Mouse (Mus musculus) liver, embryonic 12.5 days (tissue): ENCODE measurements around the gene Pcsk2. TPM values are rescaled to one million over a fixed set of nuclear protein-coding genes. Genes with fewer than 3 reads are reported as not detected.

Experiments used
- ATAC-seq: fragments of 200-750 bp; cut with Nextera tagmentation; 2 replicates; pipeline ENCODE4 v1.8.0; 2017; ENCODE audit warnings: moderate number of reproducible peaks, mild to moderate bottlenecking, moderate library complexity
- H3K27ac ChIP-seq: fragments of 300-500 bp; sonication (generic); 2 replicates; pipeline ENCODE4 v1.5.1; 2016; ENCODE audit warnings: mild to moderate bottlenecking
- H3K27me3 ChIP-seq: fragments of 300-500 bp; sonication (generic); replicated peaks from 2 replicates; pipeline ENCODE4 v1.6.1; 2016; ENCODE audit warnings: mild to moderate bottlenecking, moderate library complexity
- H3K36me3 ChIP-seq: fragments of 300-500 bp; sonication (generic); 2 replicates; pipeline ENCODE4 v1.6.1; 2016; ENCODE audit warnings: mild to moderate bottlenecking, moderate library complexity
- H3K4me1 ChIP-seq: fragments of 300-500 bp; sonication (generic); 2 replicates; pipeline ENCODE4 v1.6.1; 2016
- H3K4me2 ChIP-seq: fragments of 300-500 bp; sonication (generic); 2 replicates; pipeline ENCODE4 v1.6.1; 2016; ENCODE audit warnings: mild to moderate bottlenecking, moderate library complexity
- H3K4me3 ChIP-seq: fragments of 300-500 bp; sonication (generic); 2 replicates; pipeline ENCODE4 v1.5.1; 2016; ENCODE audit warnings: mild to moderate bottlenecking, moderate library complexity
- H3K9ac ChIP-seq: fragments of 300-500 bp; sonication (generic); 2 replicates; pipeline ENCODE4 v1.6.1; 2016; ENCODE audit warnings: mild to moderate bottlenecking, moderate library complexity
- H3K9me3 ChIP-seq: fragments of 300-500 bp; sonication (generic); replicated peaks from 2 replicates; pipeline ENCODE4 v1.6.1; 2016; ENCODE audit warnings: mild to moderate bottlenecking, moderate library complexity
- WGBS: fragments of 180-500 bp; shearing (Covaris S2); methylation state at CpG from one replicate; pipeline ENCODE4 v1.1.7; 2016; ENCODE audit not compliant: insufficient replicate concordance; 5-methylcytosine and 5-hydroxymethylcytosine counted together
- polyA plus RNA-seq: library from polyadenylated mRNA; unstranded; fragments of >200 nt; fragmentation: Nextera tagmentation; extraction: Ambion mirVana; gene quantifications from 2 replicates; pipeline ENCODE4 v1.2.1, GENCODE M21; 2016

The Pcsk2 gene
- polyA plus RNA-seq, 1 experiment from 2014 or later: 0.07 TPM

DNA sequence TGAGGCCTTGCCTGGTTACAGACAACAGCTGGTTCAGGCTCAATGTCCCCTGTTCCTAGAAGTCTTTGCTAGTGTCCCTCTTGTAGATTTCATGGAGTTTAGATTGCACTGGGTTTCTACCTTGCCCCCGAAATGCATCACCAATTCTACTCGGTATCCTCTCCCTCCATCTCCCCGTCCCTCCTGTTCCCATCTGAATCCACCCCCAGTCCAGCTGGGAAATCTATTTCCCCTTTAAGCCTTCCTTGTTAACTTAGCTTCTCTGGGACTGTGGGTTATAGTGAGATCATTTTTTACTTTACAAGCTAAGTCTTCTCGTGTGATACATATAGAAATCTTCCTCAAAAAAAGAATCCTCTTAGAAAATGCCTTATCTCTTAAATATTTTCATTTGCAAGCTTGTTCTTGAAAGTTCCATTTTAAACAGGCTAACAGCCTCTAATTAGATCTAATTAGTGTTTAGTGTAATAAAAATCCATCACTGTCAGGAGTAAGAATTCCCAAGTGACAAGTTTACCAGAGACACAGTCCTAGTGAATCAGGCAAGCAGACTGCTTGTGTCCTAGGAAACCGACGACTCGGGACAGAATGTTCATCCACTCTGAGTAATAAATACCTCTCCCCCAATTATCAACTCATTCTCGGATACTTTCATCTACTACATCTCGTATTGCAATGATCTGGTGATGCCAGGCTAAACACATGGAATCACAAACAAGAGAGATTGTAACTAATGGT lies 206.3 kb downstream of the Pcsk2 start:
- no peaks in the 10 kb centered on the region for H3K36me3 ChIP-seq
- H3K27ac ChIP-seq: no peak overlapping the region
- H3K9ac ChIP-seq: no peak overlapping the region
- 66% methylated on average over 9 of the region's 9 CpGs for WGBS
- no peak overlapping the region for H3K4me2 ChIP-seq
- H3K4me1 ChIP-seq: no peaks in the 10 kb centered on the region
- H3K9me3 ChIP-seq: no peaks in the 10 kb centered on the region
- ATAC-seq: no peak
- no peak overlapping the region for H3K4me3 ChIP-seq
- no peaks in the 10 kb centered on the region for H3K27me3 ChIP-seq

DNA sequence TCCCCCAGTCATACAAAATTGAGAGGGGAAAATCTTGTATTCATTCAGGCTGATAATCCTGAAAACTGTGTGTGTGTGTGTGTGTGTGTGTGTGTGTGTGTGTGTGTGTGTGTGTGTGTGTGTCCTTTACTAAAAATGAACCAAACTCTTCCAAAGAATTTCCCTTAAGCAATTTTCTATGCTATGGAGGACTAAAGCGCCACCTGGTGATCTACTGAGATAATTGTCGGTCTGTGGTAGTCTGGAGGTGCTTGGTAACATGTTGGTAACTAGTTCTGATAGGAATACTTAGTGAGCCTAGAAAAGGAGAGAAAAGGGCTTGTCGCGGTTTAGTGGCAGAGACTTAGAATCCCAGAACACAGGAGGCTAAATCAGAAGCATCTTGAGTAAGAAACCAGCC lies 230.5 kb downstream of the Pcsk2 start:
- H3K4me2 ChIP-seq: no peak overlapping the region
- no peak for ATAC-seq
- no peak overlapping the region for H3K4me3 ChIP-seq

GRCm38 (mm10) chr2:143780310-143780709 lies 234.4 kb downstream of the Pcsk2 start:
- Histone ChIP-seq H3K4me3 (no peak overlapping the region), H3K27me3 (no peaks in the 10 kb centered on the region), H3K9me3 (no peaks in the 10 kb centered on the region), H3K9ac (no peak overlapping the region), H3K27ac (no peak overlapping the region), H3K36me3 (no peaks in the 10 kb centered on the region), H3K4me1 (no peaks in the 10 kb centered on the region), H3K4me2 (no peak overlapping the region)
- no peak for ATAC-seq
- WGBS: 54% methylated on average over 2 of the region's 2 CpGs

More for the DNA sequence above, 230.5 kb downstream of the Pcsk2 start:
- no peaks in the 10 kb centered on the region for H3K9me3 ChIP-seq
- 7% methylated on average over 4 of the region's 4 CpGs for WGBS
- H3K27ac ChIP-seq: no peak overlapping the region
- H3K4me1 ChIP-seq: no peaks in the 10 kb centered on the region
- no peaks in the 10 kb centered on the region for H3K27me3 ChIP-seq
- H3K9ac ChIP-seq: no peak overlapping the region
- H3K36me3 ChIP-seq: no peaks in the 10 kb centered on the region

GRCm38 (mm10) chr2:143789911-143790310 lies 244.0 kb downstream of the Pcsk2 start:
- H3K9ac ChIP-seq: no peak overlapping the region
- ATAC-seq: no peak
- no peaks in the 10 kb centered on the region for H3K27me3 ChIP-seq
- 65% methylated on average over 5 of the region's 5 CpGs for WGBS
- no peaks in the 10 kb centered on the region for H3K36me3 ChIP-seq
- H3K27ac ChIP-seq: no peak overlapping the region
- no peaks in the 10 kb centered on the region for H3K4me1 ChIP-seq
- no peak overlapping the region for H3K4me2 ChIP-seq
- H3K9me3 ChIP-seq: no peaks in the 10 kb centered on the region
- no peak overlapping the region for H3K4me3 ChIP-seq

DNA sequence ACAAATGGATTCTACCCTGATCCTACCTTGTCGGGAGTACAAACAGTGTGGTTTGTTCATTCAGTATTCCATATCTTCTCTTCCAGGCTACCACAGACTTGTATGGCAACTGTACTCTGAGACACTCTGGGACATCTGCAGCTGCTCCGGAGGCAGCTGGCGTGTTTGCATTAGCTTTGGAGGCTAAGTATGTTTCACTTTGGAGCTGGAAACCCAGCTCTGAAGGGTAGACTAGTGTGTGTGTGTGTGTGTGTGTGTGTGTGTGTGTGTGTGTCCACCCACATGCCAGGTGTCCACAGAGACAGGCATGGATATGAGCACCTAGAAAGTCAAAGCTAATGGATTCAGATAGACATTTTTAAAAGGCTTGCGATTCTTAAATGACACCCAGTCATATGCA lies 249.9 kb downstream of the Pcsk2 start:
- 77% methylated on average over 4 of the region's 4 CpGs for WGBS
- H3K4me2 ChIP-seq: no peak overlapping the region
- H3K9me3 ChIP-seq: no peaks in the 10 kb centered on the region
- H3K27me3 ChIP-seq: no peaks in the 10 kb centered on the region
- no peak overlapping the region for H3K27ac ChIP-seq
- H3K36me3 ChIP-seq: no peaks in the 10 kb centered on the region
- H3K4me3 ChIP-seq: no peak overlapping the region
- ATAC-seq: no peak
- H3K9ac ChIP-seq: no peak overlapping the region
- no peaks in the 10 kb centered on the region for H3K4me1 ChIP-seq

- Histone ChIP-seq H3K36me3 (no peaks in the 10 kb centered on the region), H3K27ac (no peak overlapping the region), H3K9me3 (no peaks in the 10 kb centered on the region), H3K27me3 (no peaks in the 10 kb centered on the region), H3K4me3 (no peak overlapping the region), H3K4me2 (no peak overlapping the region), H3K4me1 (no peaks in the 10 kb centered on the region), H3K9ac (no peak overlapping the region)
- WGBS: 52% methylated on average over 4 of the region's 4 CpGs
- no peak for ATAC-seq
Measured at GRCm38 (mm10) chr2:143796335-143797013, 250.5 kb downstream of the Pcsk2 start.

DNA sequence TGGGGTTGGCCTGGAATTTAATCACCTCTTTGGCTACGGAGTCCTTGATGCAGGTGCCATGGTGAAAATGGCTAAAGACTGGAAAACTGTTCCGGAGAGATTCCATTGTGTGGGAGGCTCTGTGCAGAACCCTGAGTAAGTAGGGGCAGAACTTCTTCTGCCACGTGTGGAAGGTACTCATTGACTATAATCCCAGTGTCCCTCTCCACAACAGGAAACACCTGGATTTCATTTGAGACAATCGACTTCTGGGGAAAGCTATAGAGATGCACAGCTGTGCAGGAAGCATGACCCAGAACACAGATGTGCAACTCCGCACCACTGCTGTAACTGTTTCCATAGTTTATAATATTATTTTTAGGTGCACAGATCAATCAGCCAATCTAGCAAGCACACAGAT lies 255.1 kb downstream of the Pcsk2 start:
- H3K9ac ChIP-seq: no peak overlapping the region
- no peaks in the 10 kb centered on the region for H3K4me1 ChIP-seq
- ATAC-seq: no peak
- H3K9me3 ChIP-seq: no peaks in the 10 kb centered on the region
- no peak overlapping the region for H3K4me2 ChIP-seq
- no peaks in the 10 kb centered on the region for H3K27me3 ChIP-seq
- H3K27ac ChIP-seq: no peak overlapping the region
- WGBS: 67% methylated on average over 5 of the region's 5 CpGs
- no peak overlapping the region for H3K4me3 ChIP-seq
- no peaks in the 10 kb centered on the region for H3K36me3 ChIP-seq

GRCm38 (mm10) chr2:143806140-143806923 lies 260.4 kb downstream of the Pcsk2 start:
- Histone ChIP-seq H3K9ac (no peak overlapping the region), H3K4me3 (no peak overlapping the region), H3K4me2 (no peak overlapping the region), H3K9me3 (no peaks in the 10 kb centered on the region), H3K27me3 (no peaks in the 10 kb centered on the region), H3K4me1 (no peaks in the 10 kb centered on the region), H3K36me3 (no peaks in the 10 kb centered on the region), H3K27ac (no peak overlapping the region)
- 60% methylated on average over 15 of the region's 15 CpGs for WGBS
- ATAC-seq: no peak

DNA sequence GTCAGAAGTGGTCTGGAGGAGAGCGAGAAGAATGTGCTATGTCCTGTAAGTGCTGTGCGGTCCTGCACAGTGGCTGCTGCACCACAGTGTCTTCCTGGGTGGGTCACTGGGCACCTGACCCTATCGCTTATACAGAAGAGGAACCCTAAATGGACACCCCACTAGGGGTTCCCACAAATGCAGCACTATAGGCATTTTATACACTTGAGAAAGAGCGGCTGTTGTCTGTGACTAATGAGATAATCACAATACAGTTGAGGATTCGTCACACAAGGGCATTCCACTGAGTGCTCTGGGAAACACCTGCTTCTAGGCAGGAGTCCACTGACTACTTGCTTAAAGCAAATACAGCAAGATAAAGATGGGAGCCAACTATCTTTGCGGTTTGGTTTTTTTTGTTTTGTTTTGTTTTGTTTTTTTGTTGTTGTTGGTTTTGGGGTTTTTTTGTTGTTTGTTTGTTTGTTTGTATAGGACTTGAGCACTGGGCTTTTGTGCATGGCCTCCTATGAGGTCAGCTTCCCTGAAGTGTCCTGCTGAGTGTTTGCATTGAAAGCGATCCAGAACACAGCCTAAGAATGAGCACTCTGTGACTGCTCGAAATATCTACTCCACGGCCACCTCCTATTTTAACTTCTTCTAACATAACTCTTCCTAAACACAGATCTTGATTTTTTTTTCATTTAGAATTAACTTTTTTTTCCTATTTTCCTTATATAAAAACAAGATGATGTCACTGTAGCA lies 261.1 kb downstream of the Pcsk2 start:
- no peak for ATAC-seq
- Histone ChIP-seq H3K27me3 (no peaks in the 10 kb centered on the region), H3K4me2 (no peak overlapping the region), H3K9me3 (no peaks in the 10 kb centered on the region), H3K4me1 (no peaks in the 10 kb centered on the region), H3K27ac (no peak overlapping the region), H3K9ac (no peak overlapping the region), H3K36me3 (no peaks in the 10 kb centered on the region), H3K4me3 (no peak overlapping the region)
- 69% methylated on average over 9 of the region's 9 CpGs for WGBS

GRCm38 (mm10) chr2:143808789-143809188 lies 262.8 kb downstream of the Pcsk2 start:
- ATAC-seq: no peak
- no peaks in the 10 kb centered on the region for H3K4me1 ChIP-seq
- H3K4me2 ChIP-seq: no peak overlapping the region
- no peak overlapping the region for H3K27ac ChIP-seq
- WGBS: 54% methylated on average over 5 of the region's 5 CpGs
- no peaks in the 10 kb centered on the region for H3K36me3 ChIP-seq
- no peak overlapping the region for H3K4me3 ChIP-seq
- no peak overlapping the region for H3K9ac ChIP-seq
- no peaks in the 10 kb centered on the region for H3K9me3 ChIP-seq
- no peaks in the 10 kb centered on the region for H3K27me3 ChIP-seq

GRCm38 (mm10) chr2:143812262-143812661 lies 266.3 kb downstream of the Pcsk2 start:
- no peak for ATAC-seq

More at GRCm38 (mm10) chr2:143812262-143812661, 266.3 kb downstream of the Pcsk2 start:
- Histone ChIP-seq H3K36me3 (no peaks in the 10 kb centered on the region), H3K4me2 (no peak overlapping the region), H3K9me3 (no peaks in the 10 kb centered on the region), H3K9ac (no peak overlapping the region), H3K27ac (no peak overlapping the region), H3K27me3 (no peaks in the 10 kb centered on the region), H3K4me1 (no peaks in the 10 kb centered on the region), H3K4me3 (no peak overlapping the region)
- WGBS: 52% methylated on average over 4 of the region's 4 CpGs
